Mouse (Mus musculus): ENCODE results near the gene Ahdc1.

Ahdc1 gene

DNA sequence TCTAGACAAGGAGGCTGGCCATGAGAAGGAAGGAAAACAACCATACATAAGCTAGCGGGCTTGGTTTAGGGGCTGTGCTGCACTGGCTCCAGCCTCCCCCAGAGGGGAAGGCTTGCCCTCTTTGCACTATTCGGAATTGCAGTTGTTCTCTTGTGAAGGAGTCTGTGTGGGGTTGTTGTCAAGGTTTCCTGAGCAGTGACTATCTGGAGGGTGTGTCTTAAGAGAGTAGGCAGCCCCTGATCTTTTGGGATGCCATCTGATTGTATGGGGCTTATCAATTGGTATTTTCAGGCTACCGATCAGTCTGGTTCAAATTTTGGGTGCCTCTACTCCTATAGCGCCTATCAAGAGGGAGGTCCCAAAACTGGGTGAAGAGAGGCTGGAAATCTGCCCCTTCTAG, 31.2 kb downstream of the Ahdc1 start:
- no peak for DNase-seq

DNA sequence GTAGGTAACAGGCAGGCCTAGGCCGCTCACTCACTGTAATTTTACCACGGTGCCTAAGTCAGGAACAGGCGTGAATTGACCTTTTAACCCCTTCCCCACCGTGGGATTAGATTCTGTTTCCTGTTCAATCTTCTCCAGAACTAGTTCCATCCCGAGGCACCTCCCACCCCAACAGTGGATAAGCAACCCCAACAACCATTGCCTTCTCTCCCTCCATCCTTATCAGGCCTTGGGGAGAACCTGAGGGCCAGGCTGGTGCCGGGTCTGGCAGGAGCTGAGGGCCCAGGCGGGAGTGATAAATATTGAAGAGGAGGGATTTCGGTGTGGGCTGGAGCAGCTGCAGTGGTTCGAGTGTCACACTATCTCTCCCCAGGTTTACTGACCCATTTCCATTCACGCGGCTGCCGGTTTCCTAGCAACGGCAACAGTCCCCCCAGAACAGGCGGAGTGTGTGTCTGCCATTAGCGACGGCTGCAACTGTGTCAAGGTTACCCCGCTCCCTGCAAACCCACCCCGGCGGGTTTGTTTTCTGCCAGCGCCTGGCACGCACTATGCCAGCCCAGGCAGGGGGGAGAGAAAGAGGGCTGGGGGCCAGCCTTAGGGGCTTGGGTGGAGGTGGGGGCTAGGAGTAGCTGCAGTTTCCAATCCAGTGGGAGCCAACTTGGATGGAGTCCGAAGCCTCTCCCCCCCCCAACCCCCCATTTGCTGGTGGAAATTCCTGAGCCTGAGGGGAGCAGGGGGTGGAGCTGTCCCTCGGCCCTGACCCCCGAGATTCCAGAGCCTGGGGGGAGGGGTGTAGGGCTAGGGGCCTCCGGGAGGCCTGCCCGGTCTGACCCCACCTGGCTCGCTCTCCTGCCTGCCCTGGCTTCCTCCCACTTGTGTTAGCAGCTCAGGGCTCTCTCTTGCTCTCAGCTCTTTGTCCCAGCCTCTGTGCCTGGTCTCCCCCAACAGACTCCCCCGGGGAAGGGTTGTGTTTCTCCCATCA, 31.9 kb downstream of the Ahdc1 start:
- peak; percentile 63 to 75 for DNase-seq

DNA sequence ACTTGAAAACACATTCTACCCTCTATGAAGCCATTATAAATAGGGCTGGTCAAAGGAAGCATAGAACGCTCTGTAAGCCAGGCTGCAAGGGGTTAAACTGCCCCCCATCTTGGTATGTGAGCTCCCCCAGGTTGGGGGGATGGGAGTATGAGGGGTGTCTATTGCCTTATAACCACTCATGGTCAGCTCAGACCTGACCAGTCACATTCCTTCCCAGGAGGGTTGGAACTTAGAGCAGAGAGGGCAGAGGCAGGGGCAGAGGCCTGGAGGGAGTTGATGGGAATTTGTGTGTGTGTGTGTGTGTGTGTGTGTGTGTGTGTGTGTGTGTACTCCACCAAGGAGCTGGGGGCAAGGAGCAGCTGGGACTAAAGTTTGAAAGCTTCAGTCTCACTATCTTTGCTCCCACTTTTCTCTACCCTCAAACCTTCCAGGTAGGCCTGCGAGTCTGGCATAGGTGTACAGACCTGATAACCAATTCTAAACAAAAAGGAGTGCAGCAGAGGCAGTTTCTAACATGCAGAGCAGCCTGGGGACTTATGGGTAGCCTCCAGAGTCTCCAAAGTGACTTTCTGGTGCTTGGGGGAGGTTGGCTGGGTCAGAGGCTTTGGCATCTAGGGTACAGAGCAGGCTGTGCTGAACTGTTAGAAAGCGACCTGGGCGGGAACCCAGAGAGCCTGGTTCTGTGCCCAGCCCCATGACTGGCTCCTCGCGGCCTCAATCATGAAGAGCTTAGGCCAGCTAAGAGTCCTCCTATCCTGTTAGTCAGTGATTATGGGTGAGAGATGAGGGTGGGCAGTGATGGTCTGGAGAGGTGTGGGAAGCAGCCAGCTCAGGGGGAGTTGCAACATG, 33.0 kb downstream of the Ahdc1 start:
- DNase-seq: peak in 1 of 2 experiments; percentile 67

DNA sequence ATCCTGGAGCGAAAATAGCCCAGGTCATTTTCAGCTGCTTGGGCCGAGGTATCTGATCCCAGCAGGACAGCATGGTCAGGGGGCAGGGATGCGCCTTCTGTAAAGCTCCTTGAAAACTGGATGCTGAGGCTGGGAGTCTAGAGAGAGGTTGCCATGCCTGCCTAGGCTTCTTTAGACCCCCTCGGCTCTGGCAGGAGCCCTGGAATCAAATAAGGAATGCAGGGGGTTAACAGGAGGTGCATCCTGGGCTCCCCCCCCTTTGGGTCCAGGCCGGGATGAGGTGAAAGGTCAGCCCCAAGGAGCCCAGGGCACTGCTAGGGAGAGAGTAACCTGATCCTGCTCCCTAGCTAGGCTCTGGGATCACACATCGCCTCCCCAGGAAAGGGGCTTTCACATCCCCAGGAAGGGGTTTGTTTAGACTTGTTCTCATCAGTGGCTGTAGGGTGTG, 33.6 kb downstream of the Ahdc1 start:
- DNase-seq: no peak

DNA sequence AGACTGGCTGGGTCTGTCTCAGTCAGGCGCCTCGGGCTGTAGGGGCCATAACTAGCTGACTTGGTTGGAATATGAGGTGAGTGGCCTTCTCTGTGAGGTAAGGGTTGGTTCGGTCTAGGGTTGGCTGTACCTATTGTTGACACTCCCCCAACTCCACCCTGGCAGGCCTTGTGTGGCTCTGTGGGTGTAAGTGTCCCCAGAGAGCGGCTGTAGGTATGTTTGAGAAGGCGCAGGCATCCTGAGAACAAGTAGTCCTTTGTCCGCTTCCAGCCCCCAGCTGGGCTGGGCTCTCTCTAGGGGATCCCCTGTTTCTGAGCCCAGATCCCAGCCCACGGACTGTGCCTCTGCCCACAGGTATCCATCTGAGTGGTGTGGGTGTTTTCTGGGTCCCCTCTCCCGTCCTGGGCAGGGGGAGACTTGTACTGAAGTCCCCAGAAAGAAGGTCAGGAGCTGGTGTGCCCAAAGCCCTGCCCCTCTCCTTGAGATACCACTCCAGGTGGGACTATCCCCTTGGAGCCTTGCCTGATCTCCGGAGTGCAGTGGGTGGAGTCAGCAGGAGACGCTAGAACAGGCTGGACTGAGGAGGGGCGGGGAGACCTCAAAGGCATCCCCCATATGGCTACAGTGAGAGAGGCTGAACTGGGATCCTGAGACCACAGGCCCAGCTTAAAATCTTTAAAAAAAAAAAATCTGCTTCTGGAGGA, 34.9 kb downstream of the Ahdc1 start:
- no peak for DNase-seq

DNA sequence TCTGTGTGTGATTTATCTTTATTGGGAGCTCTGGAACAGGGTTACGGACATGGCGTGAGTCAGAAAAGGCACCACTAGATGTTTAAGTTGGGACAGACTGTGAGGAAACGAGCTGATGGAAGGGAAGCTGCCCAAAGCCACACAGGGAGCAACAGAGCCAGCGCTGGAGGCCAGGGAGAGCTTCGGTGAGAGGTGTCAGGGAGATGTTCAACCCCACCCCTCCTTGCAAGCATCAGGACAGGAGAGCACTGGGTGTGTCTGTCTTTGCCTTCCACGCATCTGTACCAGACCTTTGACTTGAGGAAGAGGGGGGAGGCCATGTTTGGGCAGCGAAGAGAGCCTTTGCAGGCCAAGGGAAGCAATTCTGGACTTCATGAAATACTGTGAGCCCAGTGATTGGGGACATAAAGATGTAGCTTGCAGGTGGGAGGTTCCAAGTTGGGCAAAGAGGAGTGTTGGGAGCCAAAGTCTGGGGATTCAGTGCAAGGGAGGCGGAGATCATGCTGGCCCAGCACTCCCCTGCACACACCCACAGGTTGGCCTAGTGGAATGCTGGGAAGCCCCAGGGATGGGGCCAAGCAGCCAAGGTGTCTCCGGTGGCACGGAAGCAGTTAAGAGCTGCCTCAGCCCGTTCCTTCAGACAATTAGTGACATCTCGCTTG, 35.8 kb downstream of the Ahdc1 start:
- DNase-seq: peak in 1 of 2 experiments; percentile 66

DNA sequence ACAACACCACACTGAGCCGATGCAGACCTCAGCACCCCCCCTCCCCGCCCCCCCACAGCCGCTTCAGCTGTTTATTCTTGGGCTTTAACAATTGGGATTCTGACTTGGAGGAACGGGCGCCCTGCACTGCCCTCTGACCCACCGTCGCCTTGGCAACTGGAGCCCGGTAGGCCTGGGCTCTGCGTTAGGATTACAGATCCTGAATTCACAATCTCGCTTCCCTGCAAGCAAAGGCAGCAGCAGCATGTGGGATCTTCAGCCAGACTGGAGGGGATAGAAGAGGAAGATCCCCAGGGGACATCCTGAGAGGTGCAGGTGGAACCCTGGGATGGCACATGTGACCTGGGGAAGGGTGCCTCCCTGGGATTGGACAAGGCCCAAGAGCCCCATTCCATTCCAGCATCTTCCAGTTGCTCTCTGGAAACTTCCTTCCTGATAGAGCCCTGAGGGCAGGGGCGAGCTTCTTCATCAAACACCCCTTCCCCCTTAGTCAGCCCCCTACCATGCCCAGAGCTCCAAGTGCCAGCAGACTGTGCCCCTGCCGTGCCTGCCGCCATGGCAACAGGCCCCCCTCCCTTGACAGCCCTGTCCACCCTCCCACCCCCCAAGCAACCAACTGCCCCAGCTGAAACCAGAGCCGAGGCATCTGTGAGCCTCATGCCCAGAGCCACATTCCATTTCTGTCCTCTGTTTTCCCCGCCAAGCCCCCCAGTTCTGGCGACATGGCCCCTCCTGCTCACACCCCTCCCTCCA, 36.5 kb downstream of the Ahdc1 start:
- peak in 1 of 2 experiments; percentile 61 for DNase-seq

DNA sequence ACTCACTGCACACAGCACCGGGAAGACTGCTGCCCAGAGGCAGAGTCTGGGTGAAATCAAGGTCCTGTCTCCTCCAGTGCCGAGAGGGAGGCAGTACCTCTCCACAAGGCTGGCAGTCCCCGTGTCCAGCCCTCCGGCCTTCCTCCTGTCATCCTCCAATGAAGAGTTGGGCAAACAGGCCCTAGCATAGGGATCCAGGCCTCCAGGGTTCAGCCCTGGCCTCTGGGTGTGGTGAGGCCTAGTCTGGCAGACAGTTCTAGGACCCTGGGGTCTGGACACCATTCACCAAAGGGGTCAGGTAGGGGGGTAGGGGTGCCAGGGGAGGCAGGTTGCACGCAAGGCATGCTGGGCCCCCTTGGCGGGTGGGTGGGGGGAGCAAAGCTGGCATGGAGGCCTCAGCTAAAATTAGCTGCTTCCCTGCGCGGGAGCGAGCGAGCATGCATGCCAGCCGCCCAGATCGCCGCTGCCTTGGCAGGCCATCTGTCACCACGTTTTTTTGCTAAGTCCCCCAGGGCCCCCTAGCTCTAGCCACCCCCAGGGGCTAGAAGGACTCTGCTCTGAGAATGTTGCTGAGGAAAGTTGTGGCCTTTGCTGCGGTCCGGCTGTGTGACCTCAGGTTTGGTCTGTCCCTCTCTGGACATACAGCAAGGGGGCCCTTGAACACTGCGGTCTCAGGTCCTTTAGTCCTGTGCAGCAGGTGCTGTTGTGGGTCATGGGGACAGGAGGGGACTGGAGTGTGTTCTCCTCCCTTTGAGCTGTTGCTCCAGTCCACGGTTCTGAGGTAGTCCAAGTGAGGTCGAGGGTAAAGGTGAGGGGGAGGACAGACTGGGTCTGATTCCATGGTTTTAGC, 38.2 kb downstream of the Ahdc1 start:
- no peak for DNase-seq

DNA sequence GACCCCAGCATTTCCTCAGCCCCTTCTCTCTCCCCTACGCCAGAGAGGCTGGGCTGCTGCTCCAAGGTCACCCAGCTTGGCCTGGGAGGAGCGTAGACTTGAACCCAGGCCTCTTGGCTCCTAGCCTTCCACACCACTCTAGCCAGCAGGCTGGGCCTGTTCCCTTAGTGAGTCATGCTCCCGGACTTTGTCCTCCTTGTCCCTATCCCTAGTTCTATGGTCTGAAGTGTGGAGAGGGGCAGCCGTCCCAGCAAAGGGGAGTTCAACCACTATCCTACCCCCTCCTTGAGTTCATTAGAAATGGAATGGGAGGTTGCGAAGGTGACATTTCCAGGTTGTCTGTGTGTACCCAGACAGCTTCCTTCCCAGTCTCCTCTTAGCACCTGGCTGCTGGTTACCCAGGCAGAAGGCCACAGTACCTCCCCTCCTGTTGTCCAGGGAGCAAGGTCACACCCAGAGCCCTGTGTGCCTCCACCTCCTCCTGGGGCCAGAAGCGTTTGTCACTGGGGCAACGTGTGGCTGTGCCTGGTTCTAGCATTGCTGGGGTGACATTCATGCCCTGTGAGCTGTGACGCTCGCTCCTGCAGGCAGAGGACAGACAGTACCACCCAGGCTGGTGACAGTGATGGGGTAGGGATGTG, 39.3 kb downstream of the Ahdc1 start:
- DNase-seq: no peak

DNA sequence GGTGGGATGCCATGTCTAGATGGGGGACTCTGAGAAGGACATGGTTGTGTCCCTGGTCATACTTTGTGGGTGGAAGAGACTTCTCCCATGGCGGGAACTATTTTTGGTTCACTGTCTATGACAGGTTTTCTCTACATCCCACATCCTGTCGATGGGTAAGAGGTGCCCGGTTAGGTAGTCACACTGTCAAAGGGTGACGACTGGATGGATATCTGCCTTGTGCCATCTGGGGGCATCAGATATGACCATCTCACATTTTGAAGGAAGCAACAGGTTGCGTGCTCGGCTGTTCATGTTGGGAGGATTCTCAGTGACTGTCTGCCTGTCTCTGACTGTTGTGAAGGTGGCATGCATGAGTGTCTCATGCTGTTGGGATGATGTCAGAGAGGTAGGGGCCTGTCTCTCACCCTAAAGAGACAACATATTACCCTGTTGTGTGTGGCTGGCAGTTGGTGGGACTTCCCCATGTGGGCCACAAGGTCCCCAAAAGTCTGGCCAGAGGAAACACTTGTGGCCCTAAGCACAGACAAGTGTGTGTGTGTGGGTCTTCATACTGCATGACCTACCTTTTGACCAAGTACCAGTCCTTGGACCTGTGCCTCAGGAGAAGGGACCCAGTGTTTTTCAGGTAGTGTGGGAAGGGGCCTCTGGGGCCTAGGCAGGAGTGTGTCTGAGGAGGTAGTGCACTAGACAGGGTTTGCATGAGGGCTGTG, 39.9 kb downstream of the Ahdc1 start:
- DNase-seq: no peak

DNA sequence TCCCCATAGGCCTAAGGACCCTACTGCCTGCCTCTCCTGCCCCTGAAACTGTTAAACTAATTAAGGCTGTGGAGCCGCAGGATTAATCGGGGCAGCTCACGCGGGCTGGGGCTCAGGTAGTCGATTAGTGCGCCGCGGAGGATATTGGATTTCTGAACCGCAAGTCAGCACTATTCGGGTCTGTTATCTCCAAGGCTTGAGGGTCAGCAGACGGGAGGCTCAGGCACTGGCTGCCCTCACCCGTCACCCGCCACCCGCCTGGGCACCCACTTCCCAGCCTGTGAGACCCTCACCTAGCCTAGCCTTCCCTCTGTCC, 40.4 kb downstream of the Ahdc1 start:
- DNase-seq: no peak

DNA sequence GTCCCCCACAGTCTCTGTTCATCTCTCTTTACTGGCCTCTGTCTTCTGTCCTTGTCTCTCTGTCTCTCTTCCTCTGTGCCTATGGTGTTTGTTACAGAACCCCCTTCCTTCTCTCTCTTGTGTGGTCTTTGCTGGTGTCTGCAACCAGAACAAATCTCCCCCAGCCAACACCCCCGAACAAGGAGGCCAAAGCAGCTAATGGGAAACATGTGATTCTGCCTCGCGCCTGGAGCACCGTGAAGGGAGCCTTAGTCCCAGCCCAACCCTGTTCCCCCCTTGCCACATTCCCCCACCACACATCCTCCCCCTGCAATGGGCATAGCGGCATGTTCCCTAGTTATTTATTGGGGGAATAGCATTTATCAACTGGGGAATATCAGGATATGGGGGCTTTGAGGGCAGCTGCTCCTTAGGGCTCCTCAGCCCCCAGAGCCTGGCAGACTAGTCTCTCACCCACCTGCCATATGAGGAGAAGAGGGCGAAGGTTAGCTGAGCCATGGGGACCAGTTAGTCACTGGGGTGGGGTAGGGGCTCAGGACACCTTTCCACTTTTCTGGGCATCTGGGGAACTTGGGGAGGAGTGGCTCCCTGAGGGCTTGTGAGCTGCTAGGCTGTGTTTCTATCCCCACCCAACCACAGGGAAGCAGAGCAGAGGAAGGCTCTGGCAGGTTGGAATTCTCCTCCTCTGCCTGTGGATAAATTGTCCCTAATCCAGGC, 41.1 kb downstream of the Ahdc1 start:
- DNase-seq: no peak

DNA sequence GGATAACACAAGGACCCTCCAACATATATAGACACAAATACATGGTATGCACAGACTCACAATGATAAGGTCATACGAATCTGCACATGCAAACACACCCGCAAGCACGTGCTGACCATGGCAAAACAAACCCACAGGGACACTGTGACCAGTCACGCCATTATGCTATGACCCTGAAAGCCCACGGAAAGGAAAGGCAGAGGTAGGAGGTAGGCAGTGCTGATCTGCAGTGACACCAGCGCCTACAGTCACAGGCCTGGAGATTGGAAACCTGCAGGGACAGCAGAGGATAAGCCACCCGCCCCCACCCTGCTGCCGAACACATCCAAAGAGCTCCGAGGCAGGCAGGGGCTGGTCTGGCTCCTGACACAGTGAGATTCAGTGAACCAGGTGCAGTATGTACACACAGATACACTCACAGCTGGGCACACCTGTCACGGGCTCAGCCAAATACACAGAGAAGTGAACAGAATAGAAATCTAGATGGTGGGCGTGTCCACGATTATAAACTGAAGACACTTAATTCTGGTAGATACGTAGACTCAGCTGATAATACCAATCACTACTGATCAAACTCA, 42.0 kb downstream of the Ahdc1 start:
- DNase-seq: no peak

DNA sequence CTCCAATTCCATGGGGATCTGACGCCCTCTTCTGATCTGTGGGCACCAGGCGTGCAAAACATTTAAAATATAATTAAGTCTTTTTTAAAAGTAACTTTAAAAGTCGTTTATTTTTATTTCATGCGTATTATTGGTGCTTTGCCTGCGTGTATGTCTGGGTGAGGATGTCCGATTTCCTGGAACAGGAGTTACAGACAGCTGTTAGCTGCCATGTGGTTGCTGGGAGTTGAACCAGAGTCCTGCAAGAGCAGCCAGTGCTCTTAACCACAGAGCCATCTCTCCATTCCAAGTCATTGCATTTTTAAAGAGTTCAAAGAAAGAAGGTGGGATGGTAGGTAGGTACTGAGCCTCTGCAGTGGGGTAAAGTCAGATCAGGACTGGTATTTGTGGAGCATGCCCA, 43.5 kb downstream of the Ahdc1 start:
- DNase-seq: no peak

DNA sequence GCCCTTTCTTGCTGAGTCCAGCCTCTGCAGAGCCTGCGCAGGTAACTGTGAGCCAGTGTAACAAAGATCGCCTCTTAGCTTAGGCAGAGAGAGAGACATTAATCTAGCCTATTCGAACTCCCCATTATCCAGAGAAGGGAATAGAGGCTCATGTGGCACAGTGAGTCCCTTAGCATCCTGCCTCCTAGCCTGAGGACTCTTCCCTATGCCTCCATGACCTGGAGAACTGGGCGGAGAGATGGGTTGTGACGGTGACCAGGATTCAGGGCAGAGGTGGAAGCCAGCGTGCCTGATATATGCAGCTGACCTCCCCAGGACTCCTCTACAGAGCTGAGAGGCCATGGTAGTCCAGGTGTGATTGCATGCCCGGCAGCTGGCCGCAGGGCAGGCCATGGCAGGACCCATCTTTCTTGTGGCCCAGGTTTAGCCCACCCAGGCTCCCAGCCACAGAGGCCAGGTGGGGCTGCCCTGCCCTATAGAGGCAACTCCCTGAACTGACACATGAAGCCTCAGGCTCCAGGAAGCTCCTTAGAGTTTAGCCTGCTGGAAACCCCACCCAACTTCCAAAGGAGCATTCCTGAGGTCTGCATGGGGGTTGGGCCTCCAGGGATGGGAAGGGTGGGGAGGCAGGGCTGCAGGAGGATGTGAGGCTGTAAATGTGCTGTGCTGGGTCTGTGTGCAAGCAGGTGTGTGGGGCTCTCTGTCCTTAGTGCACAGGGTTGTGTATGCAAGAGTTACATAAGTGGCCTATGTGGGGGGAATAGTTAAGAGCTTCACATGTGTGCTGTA, 44.3 kb downstream of the Ahdc1 start:
- no peak for DNase-seq

DNA sequence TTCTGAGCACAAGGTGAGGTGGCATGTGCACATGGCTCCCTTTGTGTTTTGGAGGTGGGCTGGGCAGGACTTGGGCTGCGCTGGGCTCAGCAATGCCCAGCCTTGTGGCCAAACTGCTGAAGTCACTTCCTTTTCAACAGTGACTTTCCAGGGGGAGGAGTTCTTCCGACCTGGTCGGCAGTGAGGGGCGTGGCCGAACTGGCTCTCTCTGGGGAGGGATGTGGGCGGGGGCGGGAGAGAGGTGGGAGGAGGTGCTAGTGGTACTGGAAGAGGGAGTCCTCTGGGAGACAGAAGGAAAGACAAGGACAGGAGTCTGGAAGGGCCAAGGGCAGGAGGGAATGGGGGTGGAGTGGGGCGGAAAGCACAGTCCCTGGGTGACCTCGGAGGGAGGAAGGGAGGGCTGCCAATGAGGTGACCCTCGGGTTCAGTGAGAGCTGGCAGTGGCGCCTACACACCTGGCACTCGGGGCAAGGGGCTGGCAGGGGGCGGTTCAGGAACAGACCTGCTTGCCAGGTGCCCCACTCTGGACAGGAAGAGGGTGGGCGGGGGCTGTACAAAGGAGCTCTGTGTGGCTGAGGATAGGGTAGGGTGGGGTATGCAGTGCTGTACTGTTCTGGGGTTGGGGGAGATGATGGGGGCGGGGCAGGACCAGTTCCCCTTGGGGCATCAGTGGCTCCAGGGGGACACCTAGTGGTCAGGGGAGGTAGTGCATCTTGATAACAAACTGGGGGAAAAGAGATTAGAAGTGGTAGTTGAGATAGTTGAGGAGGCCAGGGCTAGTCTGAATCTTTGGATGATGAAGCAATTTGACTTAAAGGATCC, 45.2 kb downstream of the Ahdc1 start:
- DNase-seq: peak; percentile 87 to 93
